Mouse (Mus musculus) layer of hippocampus, adult 9-10 months (tissue): ENCODE measurements at regions not wholly inside any gene's neighbourhood (a gene's known extent, or its start where the extent isn't known, plus 50 kb on each side); places are given as distances from the start of the nearest gene placed in this dataset.

ENCODE experiments used
- DNase-seq: peaks from one replicate; pipeline ENCODE4 v3.0.0; 2022; ENCODE audit warnings: low spot score

DNA sequence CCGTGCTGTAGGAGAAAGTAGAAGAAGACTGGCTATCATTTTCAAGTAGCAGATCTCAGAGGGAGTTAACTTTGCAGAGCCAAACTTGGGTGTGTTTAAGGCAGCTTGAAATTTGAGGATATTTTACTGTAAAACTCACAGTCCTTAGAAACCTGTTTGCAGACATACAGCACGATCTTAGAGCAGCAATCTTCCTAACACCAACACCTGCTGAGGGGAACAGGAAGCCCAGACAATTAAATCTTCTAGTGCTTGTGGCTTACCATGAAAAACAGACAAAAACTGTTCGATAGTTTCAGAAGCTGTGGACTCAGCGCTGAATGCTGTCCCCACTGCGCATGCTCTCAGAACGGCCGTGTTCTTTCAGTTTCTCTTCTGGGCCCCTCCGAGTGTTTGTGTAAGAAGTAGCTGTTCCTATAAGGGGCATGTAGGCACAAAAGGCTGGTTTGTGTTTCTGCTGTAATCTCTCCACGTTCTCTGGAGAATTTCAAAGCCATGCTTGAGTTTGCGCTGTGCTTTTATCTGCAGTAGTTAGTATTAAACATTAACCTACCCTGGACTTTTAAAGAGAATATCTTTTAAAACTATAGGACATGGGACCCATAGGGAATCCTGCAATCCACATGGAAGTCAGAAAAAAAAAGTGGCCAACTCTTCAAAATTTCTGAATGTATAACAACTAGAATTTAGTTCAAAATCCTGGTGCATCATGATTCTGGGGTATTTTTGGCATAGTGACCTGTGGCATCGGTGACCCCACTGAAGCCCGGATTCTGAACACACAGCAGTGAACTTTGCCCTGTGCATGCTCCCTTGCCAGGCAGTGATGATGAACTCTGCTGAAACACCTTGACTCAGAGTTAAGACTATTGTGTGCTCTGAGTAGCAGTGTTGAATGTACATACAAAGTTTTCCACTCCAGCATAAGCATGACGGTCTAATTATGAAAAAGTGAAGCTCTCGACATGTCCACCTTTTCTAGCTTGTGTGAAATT is 584.4 kb downstream of the Etnk1 start:
- no peak for DNase-seq

DNA sequence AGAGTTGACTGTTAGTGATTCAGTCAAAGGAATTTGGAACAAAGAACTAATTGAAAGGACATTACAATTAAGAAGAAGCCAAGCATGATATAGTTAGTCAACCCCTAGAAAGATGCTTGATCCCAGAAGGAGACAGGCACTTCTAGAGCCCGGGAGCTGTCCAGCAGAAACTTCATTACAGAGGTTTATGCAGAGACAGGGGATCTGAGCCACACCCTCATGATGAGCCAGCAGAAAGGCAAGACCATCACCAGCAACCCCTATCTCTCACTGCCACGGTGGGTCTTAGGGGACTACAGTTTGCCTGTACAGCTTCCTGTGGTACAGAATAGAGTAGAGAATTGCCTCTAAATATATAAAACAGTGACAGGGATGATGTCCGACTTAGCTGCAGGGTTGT is 590.4 kb downstream of the Etnk1 start:
- DNase-seq = no peak

DNA sequence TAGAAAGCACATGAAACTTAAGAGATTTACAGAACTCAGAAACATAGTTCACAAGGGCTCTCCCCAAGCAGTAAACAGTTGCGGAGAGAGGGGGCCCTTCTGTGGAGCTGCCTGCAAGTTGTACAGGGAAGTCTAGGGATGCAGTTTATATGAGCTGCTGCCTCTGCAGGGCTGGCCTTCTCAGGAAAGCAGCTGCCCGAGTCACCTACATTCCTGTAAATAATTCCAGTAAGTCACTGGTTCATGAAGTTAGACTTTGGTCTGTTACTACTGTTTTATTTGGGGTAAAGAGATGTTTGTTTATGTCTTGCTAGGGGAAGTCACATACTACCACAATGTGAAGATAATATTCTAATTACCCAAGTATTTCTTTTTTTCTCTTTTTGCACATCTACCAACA is 601.1 kb downstream of the Etnk1 start:
- no peak for DNase-seq
